In genomic region chr19:5455037-5455436, GRCm38 (mm10) we compare ENCODE assay signal across 8 mouse cellular contexts. TPM values are rescaled to one million over a fixed set of nuclear protein-coding genes. Genes with fewer than 3 reads are reported as not detected.
DNase-seq lines count a peak whose midpoint lies in the region; ATAC-seq and TF ChIP-seq lines count a peak whose summit lies in the region.

No protein-coding gene starts in this region.

- no peak for ATAC-seq in kidney, postnatal 0 days (replicated peaks; ENCODE audit: low FRiP score, low read depth)
- no peak for ATAC-seq in embryonic facial prominence, embryonic 15.5 days (ENCODE audit: insufficient number of reproducible peaks, low FRiP score, low TSS enrichment, low read depth)
- no peak for ATAC-seq in intestine, embryonic 16.5 days
- no peak for ATAC-seq in neural tube, embryonic 14.5 days (ENCODE audit: low read depth)
- ATAC-seq in erythroblast, adult 5-6 weeks (replicated peaks; ENCODE audit: low FRiP score, poor library complexity, severe bottlenecking): no peak
- ATAC-seq in activated CD4-positive, CD25-positive, alpha-beta regulatory T cell, adult 4 months: no peak

- H3K4me3 ChIP-seq in kidney, postnatal 0 days (replicated peaks; ENCODE audit: low read depth, low read length): peak overlapping the region; percentile 81
- peak overlapping the region; percentile 77 for H3K4me3 ChIP-seq in embryonic facial prominence, embryonic 15.5 days (replicated peaks)
- peak overlapping the region; percentile 65 for H3K4me3 ChIP-seq in intestine, embryonic 16.5 days (ENCODE audit: low read length)
- no peak overlapping the region for H3K4me3 ChIP-seq in neural tube, embryonic 14.5 days (ENCODE audit: low read depth, low read length)

- no peak for TF ChIP-seq CTCF in kidney, postnatal 0 days (IDR thresholded peaks at IDR 0.05; ENCODE audit: low read depth)

- peaks cover 12% of the 10 kb centered on the region for H3K4me1 ChIP-seq in kidney, postnatal 0 days (replicated peaks; ENCODE audit: insufficient read depth, low read length)
- H3K4me1 ChIP-seq in embryonic facial prominence, embryonic 15.5 days: peaks cover 37% of the 10 kb centered on the region
- H3K4me1 ChIP-seq in intestine, embryonic 16.5 days (ENCODE audit: control insufficient read depth, insufficient read depth, low read length): peaks cover 22% of the 10 kb centered on the region
- H3K4me1 ChIP-seq in neural tube, embryonic 14.5 days (ENCODE audit: control insufficient read depth, insufficient read depth, low read length): peaks cover 24% of the 10 kb centered on the region

- no peaks in the 10 kb centered on the region for H3K9me3 ChIP-seq in kidney, postnatal 0 days (replicated peaks; ENCODE audit: low read length)
- H3K9me3 ChIP-seq in embryonic facial prominence, embryonic 15.5 days (replicated peaks): no peaks in the 10 kb centered on the region
- H3K9me3 ChIP-seq in intestine, embryonic 16.5 days (ENCODE audit: control insufficient read depth, low read length): no peaks in the 10 kb centered on the region
- H3K9me3 ChIP-seq in neural tube, embryonic 14.5 days (ENCODE audit: control insufficient read depth, low read length): no peaks in the 10 kb centered on the region

- no peak overlapping the region; the same call in 1 of the 2 replicates for H3K9ac ChIP-seq in kidney, postnatal 0 days (ENCODE audit: low read depth, low read length)
- 0 out of 2 replicates have a peak overlapping the region, but pooled peaks have one; percentile 18 for H3K9ac ChIP-seq in embryonic facial prominence, embryonic 15.5 days
- H3K9ac ChIP-seq in intestine, embryonic 16.5 days (ENCODE audit: low read depth, low read length): peak overlapping the region; percentile 85; the same call in 1 of the 2 replicates
- H3K9ac ChIP-seq in neural tube, embryonic 14.5 days (replicated peaks; ENCODE audit: low read depth, low read length): no peak overlapping the region

- H3K4me2 ChIP-seq in kidney, postnatal 0 days (ENCODE audit: low read length): peak overlapping the region; percentile 97
- H3K4me2 ChIP-seq in embryonic facial prominence, embryonic 15.5 days (replicated peaks): peak overlapping the region; percentile 99
- H3K4me2 ChIP-seq in intestine, embryonic 16.5 days (ENCODE audit: low read depth, low read length): peak overlapping the region; percentile 98
- H3K4me2 ChIP-seq in neural tube, embryonic 14.5 days (ENCODE audit: low read depth, low read length): peak overlapping the region; percentile 97; the same call in 1 of the 2 replicates

- peaks cover 7% of the 10 kb centered on the region; the same call in 1 of the 2 replicates for H3K36me3 ChIP-seq in kidney, postnatal 0 days (ENCODE audit: insufficient read depth, low read length)
- H3K36me3 ChIP-seq in embryonic facial prominence, embryonic 15.5 days: peaks cover 10% of the 10 kb centered on the region
- H3K36me3 ChIP-seq in intestine, embryonic 16.5 days (ENCODE audit: control insufficient read depth, insufficient read depth, low read length): no peaks in the 10 kb centered on the region; the same call in 1 of the 2 replicates
- no peaks in the 10 kb centered on the region for H3K36me3 ChIP-seq in neural tube, embryonic 14.5 days (ENCODE audit: control insufficient read depth, insufficient read depth, low read length)

- no peak for DNase-seq in kidney, postnatal 0 days (ENCODE audit: low spot score)
- no peak for DNase-seq in kidney, adult 11 months
- DNase-seq in cerebellum, adult 8-10 months: no peak

- WGBS in kidney, postnatal 0 days: 62% methylated on average over 12 of the region's 12 CpGs
- WGBS in embryonic facial prominence, embryonic 15.5 days: 79% methylated on average over 12 of the region's 12 CpGs
- 82% methylated on average over 12 of the region's 12 CpGs for WGBS in intestine, embryonic 16.5 days
- WGBS in neural tube, embryonic 14.5 days: 81% methylated on average over 12 of the region's 12 CpGs

- H3K27me3 ChIP-seq in kidney, postnatal 0 days (ENCODE audit: insufficient read depth, low read length): no peaks in the 10 kb centered on the region
- H3K27me3 ChIP-seq in embryonic facial prominence, embryonic 15.5 days: peaks cover 16% of the 10 kb centered on the region
- peaks cover 5% of the 10 kb centered on the region for H3K27me3 ChIP-seq in intestine, embryonic 16.5 days (replicated peaks; ENCODE audit: control insufficient read depth, insufficient read depth, low read length)
- H3K27me3 ChIP-seq in neural tube, embryonic 14.5 days (ENCODE audit: control insufficient read depth, insufficient read depth, low read length): peaks cover 3% of the 10 kb centered on the region; the same call in 1 of the 2 replicates

- H3K27ac ChIP-seq in kidney, postnatal 0 days: no peak overlapping the region
- no peak overlapping the region for H3K27ac ChIP-seq in embryonic facial prominence, embryonic 15.5 days (replicated peaks)
- no peak overlapping the region for H3K27ac ChIP-seq in intestine, embryonic 16.5 days (ENCODE audit: low read length)
- H3K27ac ChIP-seq in neural tube, embryonic 14.5 days (ENCODE audit: low read depth, low read length): no peak overlapping the region

RNA-seq across cellular contexts. Expression of gene Ccdc85b, which starts 2.7 kb away (rescaled TPM):
- polyA plus RNA-seq in kidney, postnatal 0 days (2015; fragmentation: Nextera tagmentation; extraction: Ambion mirVana): 12.2 and 15.6 TPM in 2 replicates
- 8.0 and 8.9 TPM in 2 replicates for polyA plus RNA-seq in embryonic facial prominence, embryonic 15.5 days (2015; fragmentation: Nextera tagmentation; extraction: Ambion mirVana)
- polyA plus RNA-seq in intestine, embryonic 16.5 days (2015; fragmentation: Nextera tagmentation; extraction: Ambion mirVana): 5.0 and 5.4 TPM in 2 replicates
- 8.0 and 11.0 TPM in 2 replicates for polyA plus RNA-seq in neural tube, embryonic 14.5 days (2014; fragmentation: Nextera tagmentation; extraction: Ambion mirVana)
- total RNA-seq in erythroblast, adult 5-6 weeks (2015; ENCODE audit: low replicate concordance): 0.38 TPM in 1 of 2 replicates, not detected in the other
- 0.14 and 0.17 TPM in 2 replicates for total RNA-seq in erythroblast, adult 5-6 weeks (2017; ENCODE audit: low replicate concordance)
- 1 to 10 TPM; 1.1 to 1.2 TPM for polyA plus RNA-seq in activated CD4-positive, CD25-positive, alpha-beta regulatory T cell, adult 4 months (2017; shearing (Covaris generic))

RNA-seq across cellular contexts. Expression of gene Fibp, which starts 5.4 kb away (rescaled TPM):
- 141 and 150 TPM in 2 replicates for polyA plus RNA-seq in kidney, postnatal 0 days (2015; fragmentation: Nextera tagmentation; extraction: Ambion mirVana)
- 114 and 125 TPM in 2 replicates for polyA plus RNA-seq in embryonic facial prominence, embryonic 15.5 days (2015; fragmentation: Nextera tagmentation; extraction: Ambion mirVana)
- 102 and 106 TPM in 2 replicates for polyA plus RNA-seq in intestine, embryonic 16.5 days (2015; fragmentation: Nextera tagmentation; extraction: Ambion mirVana)
- 169 and 179 TPM in 2 replicates for polyA plus RNA-seq in neural tube, embryonic 14.5 days (2014; fragmentation: Nextera tagmentation; extraction: Ambion mirVana)
- 13.2 and 15.2 TPM in 2 replicates for total RNA-seq in erythroblast, adult 5-6 weeks (2015; ENCODE audit: low replicate concordance)
- total RNA-seq in erythroblast, adult 5-6 weeks (2017; ENCODE audit: low replicate concordance): 17.6 and 19.0 TPM in 2 replicates
- 10 to 100 TPM; 65.0 to 84.0 TPM for polyA plus RNA-seq in activated CD4-positive, CD25-positive, alpha-beta regulatory T cell, adult 4 months (2017; shearing (Covaris generic))

RNA-seq across cellular contexts. Expression of gene Fosl1, which starts 7.7 kb away (rescaled TPM):
- 0.32 TPM in 1 of 2 replicates, not detected in the other for polyA plus RNA-seq in kidney, postnatal 0 days (2015; fragmentation: Nextera tagmentation; extraction: Ambion mirVana)
- not detected in 2 replicates for polyA plus RNA-seq in embryonic facial prominence, embryonic 15.5 days (2015; fragmentation: Nextera tagmentation; extraction: Ambion mirVana)
- not detected in 2 replicates for polyA plus RNA-seq in intestine, embryonic 16.5 days (2015; fragmentation: Nextera tagmentation; extraction: Ambion mirVana)
- not detected in 2 replicates for polyA plus RNA-seq in neural tube, embryonic 14.5 days (2014; fragmentation: Nextera tagmentation; extraction: Ambion mirVana)
- total RNA-seq in erythroblast, adult 5-6 weeks (2015; ENCODE audit: low replicate concordance): 0.42 TPM in 1 of 2 replicates, not detected in the other
- total RNA-seq in erythroblast, adult 5-6 weeks (2017; ENCODE audit: low replicate concordance): not detected in 2 replicates
- polyA plus RNA-seq in activated CD4-positive, CD25-positive, alpha-beta regulatory T cell, adult 4 months (2017; shearing (Covaris generic)): not detected

RNA-seq across cellular contexts. Expression of gene Ctsw, which starts 13.3 kb away (rescaled TPM):
- 0.79 and 1.2 TPM in 2 replicates for polyA plus RNA-seq in kidney, postnatal 0 days (2015; fragmentation: Nextera tagmentation; extraction: Ambion mirVana)
- 1.4 and 2.8 TPM in 2 replicates for polyA plus RNA-seq in embryonic facial prominence, embryonic 15.5 days (2015; fragmentation: Nextera tagmentation; extraction: Ambion mirVana)
- polyA plus RNA-seq in intestine, embryonic 16.5 days (2015; fragmentation: Nextera tagmentation; extraction: Ambion mirVana): 1.7 and 2.8 TPM in 2 replicates
- polyA plus RNA-seq in neural tube, embryonic 14.5 days (2014; fragmentation: Nextera tagmentation; extraction: Ambion mirVana): 4.2 and 4.4 TPM in 2 replicates
- not detected in 2 replicates for total RNA-seq in erythroblast, adult 5-6 weeks (2015; ENCODE audit: low replicate concordance)
- not detected in 2 replicates for total RNA-seq in erythroblast, adult 5-6 weeks (2017; ENCODE audit: low replicate concordance)
- 100 to 1,000 TPM; 175 to 215 TPM for polyA plus RNA-seq in activated CD4-positive, CD25-positive, alpha-beta regulatory T cell, adult 4 months (2017; shearing (Covaris generic))

RNA-seq across cellular contexts. Expression of gene Efemp2, which starts 18.7 kb away (rescaled TPM):
- 126 and 140 TPM in 2 replicates for polyA plus RNA-seq in kidney, postnatal 0 days (2015; fragmentation: Nextera tagmentation; extraction: Ambion mirVana)
- polyA plus RNA-seq in embryonic facial prominence, embryonic 15.5 days (2015; fragmentation: Nextera tagmentation; extraction: Ambion mirVana): 219 and 226 TPM in 2 replicates
- 106 and 112 TPM in 2 replicates for polyA plus RNA-seq in intestine, embryonic 16.5 days (2015; fragmentation: Nextera tagmentation; extraction: Ambion mirVana)
- polyA plus RNA-seq in neural tube, embryonic 14.5 days (2014; fragmentation: Nextera tagmentation; extraction: Ambion mirVana): 30.4 and 45.1 TPM in 2 replicates
- not detected in 2 replicates for total RNA-seq in erythroblast, adult 5-6 weeks (2015; ENCODE audit: low replicate concordance)
- 3.4 TPM in 1 of 2 replicates, not detected in the other for total RNA-seq in erythroblast, adult 5-6 weeks (2017; ENCODE audit: low replicate concordance)
- 1 to 10 TPM; 1.5 to 1.9 TPM for polyA plus RNA-seq in activated CD4-positive, CD25-positive, alpha-beta regulatory T cell, adult 4 months (2017; shearing (Covaris generic))

Comparison
In these comparisons a context has a peak if more than half of its experiments do, and no peak if none do; other contexts are left out.
1. H3K9ac ChIP-seq: peak in embryonic facial prominence, embryonic 15.5 days (single experiment) and intestine, embryonic 16.5 days (single experiment); none in kidney, postnatal 0 days (single experiment) and neural tube, embryonic 14.5 days (single experiment).
2. Peak in every context shown above with its lines, with median percentiles within 50 percentile points of each other: H3K4me2 ChIP-seq.